Comparison of ENCODE assay signal across 18 mouse cellular contexts in genomic region chr16:13976358-13976896, GRCm38 (mm10). TPM values are rescaled to one million over a fixed set of nuclear protein-coding genes. Genes with fewer than 3 reads are reported as not detected.
"Had no signal": no experiment of that assay in that cellular context is flagged by ENCODE, and none has a peak within 500 bp of the region (broad histone marks: within the 10 kb centered on the region; RNA-seq: fewer than 3 reads in every experiment).

No protein-coding gene starts in this region.

RNA-seq across cellular contexts. Expression of gene 2900011O08Rik, which starts 10.0 kb away (rescaled TPM):
- total RNA-seq: liver, adult 2 months; megakaryocyte, adult 5-6 weeks; megakaryocyte-erythroid progenitor cell, adult 5-6 weeks; monocyte, adult 5-6 weeks had no signal
- polyA plus RNA-seq: liver, adult 2 months; liver, postnatal 0 days; lung, postnatal 0 days; macrophage had no signal

RNA-seq across cellular contexts. Expression of gene Ifitm7, which starts 10.3 kb away (rescaled TPM):
- total RNA-seq: liver, adult 2 months; megakaryocyte-erythroid progenitor cell, adult 5-6 weeks; monocyte, adult 5-6 weeks had no signal
- polyA plus RNA-seq: limb, embryonic 15.5 days; liver, adult 2 months; liver, embryonic 11.5 days; liver, embryonic 12.5 days; liver, embryonic 13.5 days; liver, embryonic 15.5 days; lung, adult 2 months; lung, embryonic 14.5 days; lung, embryonic 15.5 days; lung, embryonic 16.5 days; lung, postnatal 0 days; macrophage; myocyte; neural tube, embryonic 11.5 days had no signal
